Mouse (Mus musculus): Measurements from ENCODE around the gene Kremen1. TPM values are rescaled to one million over a fixed set of nuclear protein-coding genes. Genes with fewer than 3 reads are reported as not detected.

Gene Kremen1
- polyA plus RNA-seq, 1 experiment from 2014 or later: 2.4 TPM

DNA sequence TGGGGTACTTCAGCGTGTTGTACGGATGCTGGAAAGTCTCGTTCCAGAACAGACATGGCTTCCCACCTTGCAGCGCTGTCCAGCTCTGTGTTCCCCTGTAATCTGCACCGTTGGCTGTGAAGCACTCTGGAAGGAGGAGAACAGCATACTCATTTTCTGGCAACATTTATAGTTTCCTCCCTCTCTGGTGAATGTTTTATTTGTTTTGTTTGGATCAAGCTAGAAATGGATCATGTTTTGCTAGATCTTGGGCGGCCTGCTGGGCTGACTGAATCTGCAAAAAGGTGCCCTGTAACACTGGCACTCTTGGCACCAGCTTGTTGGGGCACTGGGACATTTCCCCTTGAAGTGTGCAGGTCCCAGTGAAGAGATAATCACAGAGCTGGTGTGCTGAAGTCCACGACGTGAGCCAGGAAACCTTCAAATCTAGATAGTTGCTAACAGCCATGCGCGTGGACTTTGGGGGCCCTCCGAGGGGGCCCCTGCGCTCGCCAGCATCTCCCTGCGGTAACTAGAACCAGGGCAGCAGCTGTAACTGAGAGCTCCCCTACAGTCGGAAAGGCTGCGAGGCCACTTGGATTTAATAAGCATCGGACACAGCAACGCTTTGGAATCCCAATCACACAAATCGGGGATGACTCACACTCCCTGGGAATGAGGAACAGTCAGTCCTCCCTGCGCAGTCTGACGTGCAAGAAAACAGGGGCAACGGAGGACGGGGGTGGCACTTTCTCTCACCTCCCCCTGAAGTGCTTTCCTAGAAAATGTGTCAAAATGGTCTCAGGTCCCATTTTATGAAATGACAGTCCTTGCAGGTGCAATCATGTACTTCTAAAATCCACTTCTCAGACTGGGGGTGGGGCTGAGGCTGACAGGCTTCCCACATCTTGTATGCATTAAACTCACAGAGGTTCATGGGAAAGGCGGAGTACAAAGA lies 17.3 kb downstream of the Kremen1 start:
- 56% methylated on average over 24 of the region's 24 CpGs for WGBS (ENCODE audit: insufficient replicate concordance)
- Histone ChIP-seq H3K27me3 (replicated peaks) (no peaks in the 10 kb centered on the region), H3K36me3 (no peaks in the 10 kb centered on the region; the same call in 1 of the 2 replicates), H3K27ac (no peak overlapping the region), H3K4me2 (no peak overlapping the region), H3K4me3 (no peak overlapping the region), H3K9me3 (replicated peaks) (no peaks in the 10 kb centered on the region), H3K9ac (no peak overlapping the region), H3K4me1 (peaks cover 68% of the 10 kb centered on the region)
- ATAC-seq: no peak

DNA sequence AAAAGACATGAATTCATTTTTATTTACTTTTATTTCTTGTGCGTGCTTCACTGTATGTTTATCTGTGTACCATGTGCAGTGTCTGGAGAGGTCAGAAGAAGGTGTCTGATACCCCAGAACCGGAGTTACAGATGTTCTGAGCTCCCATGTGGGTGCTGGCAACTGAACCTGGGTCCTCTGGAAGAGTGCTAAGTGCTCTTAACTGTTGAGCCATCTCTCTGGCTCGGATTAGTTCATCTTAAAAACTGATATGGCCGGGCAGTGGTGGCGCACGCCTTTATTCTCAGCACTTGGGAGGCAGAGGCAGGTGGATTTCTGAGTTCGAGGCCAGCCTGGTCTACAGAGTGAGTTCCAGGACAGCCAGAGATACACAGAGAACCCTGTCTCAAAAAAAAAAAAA lies 18.1 kb downstream of the Kremen1 start:
- ATAC-seq: no peak
- Histone ChIP-seq H3K9ac (no peak overlapping the region), H3K36me3 (no peaks in the 10 kb centered on the region; the same call in 1 of the 2 replicates), H3K27ac (no peak overlapping the region), H3K4me2 (no peak overlapping the region), H3K27me3 (replicated peaks) (no peaks in the 10 kb centered on the region), H3K4me3 (no peak overlapping the region), H3K9me3 (replicated peaks) (no peaks in the 10 kb centered on the region), H3K4me1 (peaks cover 63% of the 10 kb centered on the region)
- WGBS (ENCODE audit: insufficient replicate concordance): 78% methylated on average over 7 of the region's 7 CpGs

DNA sequence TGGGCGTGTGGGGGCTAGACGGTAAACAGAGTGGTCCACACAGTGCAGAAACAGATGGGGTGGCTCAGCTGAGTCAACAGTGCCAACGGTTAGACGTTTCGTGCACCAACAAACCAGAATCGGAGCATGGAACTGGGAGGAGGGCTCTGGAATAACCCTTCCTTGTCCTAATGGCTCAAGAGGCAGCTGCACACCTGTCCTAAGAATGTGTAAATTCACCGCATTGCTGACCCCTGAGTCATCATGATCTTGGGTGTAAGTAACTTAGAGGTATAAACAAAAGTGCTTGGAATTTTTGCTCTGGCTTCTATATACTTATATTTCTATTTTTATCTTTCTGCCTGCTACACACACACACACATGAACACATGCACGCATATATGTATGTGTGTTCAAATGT lies 19.2 kb downstream of the Kremen1 start:
- no peak overlapping the region for H3K4me2 ChIP-seq
- no peak overlapping the region for H3K27ac ChIP-seq
- H3K4me3 ChIP-seq: no peak overlapping the region
- no peaks in the 10 kb centered on the region; the same call in 1 of the 2 replicates for H3K36me3 ChIP-seq
- H3K4me1 ChIP-seq: peaks cover 53% of the 10 kb centered on the region
- H3K27me3 ChIP-seq (replicated peaks): no peaks in the 10 kb centered on the region
- no peak overlapping the region for H3K9ac ChIP-seq
- no peaks in the 10 kb centered on the region for H3K9me3 ChIP-seq (replicated peaks)
- 73% methylated on average over 8 of the region's 8 CpGs for WGBS (ENCODE audit: insufficient replicate concordance)
- no peak for ATAC-seq

DNA sequence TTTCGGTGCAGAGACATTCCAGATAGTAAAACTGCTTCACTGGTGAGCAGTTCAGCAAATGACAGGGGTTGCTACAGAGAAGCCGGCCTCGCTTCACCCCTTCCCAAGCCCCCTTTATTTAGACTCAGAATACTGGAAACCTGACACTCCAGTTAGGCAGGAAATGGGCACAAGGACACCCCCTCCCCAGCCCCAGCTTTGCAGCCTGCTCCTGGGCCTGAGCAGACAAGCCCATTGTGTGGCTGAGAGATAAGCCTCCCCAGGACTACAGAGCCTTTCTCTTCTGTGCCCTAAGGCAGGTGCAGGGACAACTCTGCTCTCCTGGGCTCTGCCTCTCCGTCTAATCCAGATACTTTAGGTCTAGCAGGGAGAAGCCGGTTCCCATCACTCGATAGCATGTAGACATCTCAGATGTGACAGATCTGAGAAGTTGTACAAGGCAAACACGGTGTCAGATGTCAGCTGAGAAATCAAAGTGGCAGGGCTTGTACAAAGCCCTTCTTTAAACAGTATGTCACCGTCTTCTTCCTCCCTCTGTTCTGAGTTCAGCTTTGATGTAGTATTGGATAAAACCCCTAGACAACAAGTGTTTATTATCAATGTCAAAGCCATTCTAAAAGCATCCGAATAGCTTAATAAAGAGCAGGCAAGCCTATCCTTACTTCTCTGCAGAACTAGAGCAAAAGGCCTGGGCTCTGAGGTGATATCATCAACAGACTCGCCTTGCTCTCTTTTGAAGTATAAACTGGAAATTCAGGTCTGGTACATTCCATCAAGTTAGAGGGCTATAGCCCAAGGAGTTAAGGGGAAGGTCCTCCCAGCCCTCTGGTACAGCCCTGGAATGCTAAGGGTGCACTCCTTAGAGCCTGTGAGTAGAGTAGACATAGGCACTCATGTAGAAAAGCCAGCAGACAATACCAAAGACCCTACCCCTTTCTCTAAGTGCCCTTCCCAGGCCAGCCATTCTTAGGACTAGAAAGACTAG lies 21.4 kb downstream of the Kremen1 start:
- no peaks in the 10 kb centered on the region for H3K9me3 ChIP-seq (replicated peaks)
- WGBS (ENCODE audit: insufficient replicate concordance): 16% methylated on average over 10 of the region's 10 CpGs
- ATAC-seq: peak; percentile 87
- no peaks in the 10 kb centered on the region for H3K27me3 ChIP-seq (replicated peaks)
- no peak overlapping the region for H3K27ac ChIP-seq
- H3K36me3 ChIP-seq: no peaks in the 10 kb centered on the region; the same call in 1 of the 2 replicates
- H3K9ac ChIP-seq: no peak overlapping the region
- peaks cover 32% of the 10 kb centered on the region for H3K4me1 ChIP-seq
- H3K4me3 ChIP-seq: no peak overlapping the region
- H3K4me2 ChIP-seq: peak overlapping the region; percentile 33; the same call in 1 of the 2 replicates

DNA sequence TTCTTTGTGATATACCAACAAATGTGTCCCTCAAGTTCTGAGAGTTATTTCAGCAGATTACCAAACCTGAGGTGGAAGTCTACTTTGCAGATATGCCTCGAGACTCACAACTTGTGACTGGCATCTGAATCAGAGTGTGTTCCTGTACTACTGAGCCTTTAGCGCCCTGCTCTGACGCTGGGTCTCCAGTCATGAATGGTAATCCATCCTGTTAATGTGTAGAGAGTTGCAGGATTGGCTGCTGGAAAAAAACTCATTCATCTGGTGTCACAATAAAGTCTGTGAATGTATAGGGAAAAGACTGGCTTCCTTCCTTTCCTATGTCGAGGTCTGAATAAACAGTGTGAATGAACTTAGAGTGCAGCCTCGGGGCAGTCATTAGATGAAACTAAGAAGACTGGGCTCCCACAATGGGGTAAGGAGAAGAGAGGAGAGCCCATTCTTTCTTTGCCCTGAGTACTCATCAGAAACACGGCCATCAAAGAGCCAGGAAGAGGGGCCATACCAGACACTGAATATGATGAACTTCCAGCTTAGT lies 41.4 kb downstream of the Kremen1 start:
- H3K4me1 ChIP-seq: no peaks in the 10 kb centered on the region
- no peak overlapping the region for H3K4me3 ChIP-seq
- no peak for ATAC-seq
- no peaks in the 10 kb centered on the region for H3K27me3 ChIP-seq (replicated peaks)
- no peaks in the 10 kb centered on the region for H3K36me3 ChIP-seq
- H3K4me2 ChIP-seq: no peak overlapping the region
- H3K9me3 ChIP-seq (replicated peaks): no peaks in the 10 kb centered on the region
- no peak overlapping the region for H3K27ac ChIP-seq
- 51% methylated on average over 6 of the region's 6 CpGs for WGBS (ENCODE audit: insufficient replicate concordance)
- no peak overlapping the region for H3K9ac ChIP-seq

DNA sequence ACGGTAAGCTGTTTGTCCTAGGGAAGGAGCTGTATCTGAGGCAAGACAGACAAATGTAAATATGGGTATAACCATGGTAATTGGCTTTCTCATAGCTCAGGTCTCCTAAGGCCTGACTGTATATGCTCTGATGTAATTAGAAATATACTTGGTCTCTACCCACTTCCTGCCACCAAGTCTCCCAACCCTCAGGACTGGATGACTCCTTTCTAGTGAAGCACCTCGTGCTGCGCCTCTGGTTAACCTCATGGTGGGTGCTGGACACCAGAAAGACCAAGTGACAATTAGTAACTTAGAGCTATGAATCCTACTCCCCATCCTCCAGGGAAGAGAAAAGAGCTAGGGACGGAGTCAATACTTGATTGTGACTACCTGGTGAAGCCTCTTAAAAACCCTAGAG lies 42.0 kb downstream of the Kremen1 start:
- Histone ChIP-seq H3K9me3 (replicated peaks) (no peaks in the 10 kb centered on the region), H3K4me1 (no peaks in the 10 kb centered on the region), H3K36me3 (no peaks in the 10 kb centered on the region), H3K4me2 (no peak overlapping the region), H3K27ac (no peak overlapping the region), H3K9ac (no peak overlapping the region), H3K27me3 (replicated peaks) (no peaks in the 10 kb centered on the region), H3K4me3 (no peak overlapping the region)
- ATAC-seq: no peak
- WGBS (ENCODE audit: insufficient replicate concordance): 57% methylated on average over 4 of the region's 4 CpGs

DNA sequence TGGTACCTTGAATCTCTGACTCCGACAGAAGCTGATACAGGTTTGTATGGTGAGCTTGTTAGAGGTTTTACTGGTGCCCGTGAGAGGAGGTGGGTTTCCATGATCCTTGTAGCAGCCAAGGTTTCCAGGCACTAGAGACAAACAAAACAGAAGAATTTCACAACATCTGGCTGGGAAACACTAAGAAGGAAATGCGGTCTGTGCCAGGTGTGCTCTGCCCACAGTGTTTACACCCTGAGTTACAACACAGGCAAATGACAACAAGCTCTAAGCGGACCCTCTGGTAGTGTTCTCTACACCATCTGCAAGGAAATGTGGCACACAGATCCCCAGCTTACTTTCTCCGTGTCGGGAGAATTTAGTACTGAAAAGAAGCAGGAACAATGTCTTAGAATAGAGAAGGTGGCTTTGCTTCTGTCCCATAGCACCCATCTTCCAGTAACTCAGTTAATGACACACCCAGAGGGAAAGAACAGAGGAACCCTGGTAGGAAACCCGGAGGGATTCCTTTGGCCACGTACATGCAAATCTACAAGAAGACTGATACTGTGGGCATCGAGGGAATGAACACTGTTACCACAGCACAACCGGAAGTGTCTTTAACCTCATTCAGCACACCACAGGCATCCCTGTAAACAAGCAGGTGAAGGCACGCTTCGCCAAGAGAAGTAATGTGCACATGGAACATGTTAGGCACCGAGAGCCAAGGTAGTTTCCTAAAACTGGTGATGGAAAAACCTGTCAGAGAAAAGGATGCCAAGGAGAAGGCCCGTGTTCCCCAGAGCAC lies 45.8 kb downstream of the Kremen1 start:
- ATAC-seq: no peak
- no peaks in the 10 kb centered on the region for H3K4me1 ChIP-seq
- no peaks in the 10 kb centered on the region for H3K27me3 ChIP-seq (replicated peaks)
- H3K36me3 ChIP-seq: no peaks in the 10 kb centered on the region
- no peak overlapping the region for H3K27ac ChIP-seq
- no peak overlapping the region for H3K9ac ChIP-seq
- 69% methylated on average over 14 of the region's 14 CpGs for WGBS (ENCODE audit: insufficient replicate concordance)
- no peak overlapping the region for H3K4me2 ChIP-seq
- no peak overlapping the region for H3K4me3 ChIP-seq
- no peaks in the 10 kb centered on the region for H3K9me3 ChIP-seq (replicated peaks)

DNA sequence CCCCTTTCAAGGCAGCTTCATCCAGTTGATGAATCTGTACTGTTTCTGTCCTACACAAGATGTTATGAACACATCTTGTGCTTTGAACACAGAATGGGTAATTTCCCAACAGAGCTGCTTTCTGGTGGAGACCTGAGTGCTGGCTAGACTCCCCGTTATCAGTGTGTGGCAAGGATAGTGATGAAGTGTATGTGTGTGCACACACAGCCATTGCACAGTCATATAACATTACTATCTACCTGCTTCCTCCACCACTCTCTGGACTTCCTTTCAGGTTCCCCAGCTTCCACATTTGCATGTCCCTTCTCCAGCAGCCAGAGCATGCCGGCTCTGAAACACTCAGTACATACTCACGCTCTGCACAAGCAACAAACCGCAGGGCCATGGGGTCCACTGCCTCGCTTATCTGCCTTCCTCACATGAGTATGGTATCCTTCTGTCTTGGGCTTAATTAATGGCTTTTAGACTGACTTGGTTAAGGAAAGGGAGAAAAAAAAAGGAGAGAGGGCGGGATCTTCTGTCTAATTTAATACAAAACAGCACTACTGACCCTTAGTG lies 46.8 kb downstream of the Kremen1 start:
- Histone ChIP-seq H3K27me3 (replicated peaks) (no peaks in the 10 kb centered on the region), H3K4me2 (no peak overlapping the region), H3K4me1 (no peaks in the 10 kb centered on the region), H3K4me3 (no peak overlapping the region), H3K9ac (no peak overlapping the region), H3K9me3 (replicated peaks) (no peaks in the 10 kb centered on the region), H3K27ac (no peak overlapping the region), H3K36me3 (no peaks in the 10 kb centered on the region)
- WGBS (ENCODE audit: insufficient replicate concordance): 47% methylated on average over 6 of the region's 6 CpGs
- ATAC-seq: 0 out of 2 replicates have a peak, but pooled peaks have one; percentile 21

DNA sequence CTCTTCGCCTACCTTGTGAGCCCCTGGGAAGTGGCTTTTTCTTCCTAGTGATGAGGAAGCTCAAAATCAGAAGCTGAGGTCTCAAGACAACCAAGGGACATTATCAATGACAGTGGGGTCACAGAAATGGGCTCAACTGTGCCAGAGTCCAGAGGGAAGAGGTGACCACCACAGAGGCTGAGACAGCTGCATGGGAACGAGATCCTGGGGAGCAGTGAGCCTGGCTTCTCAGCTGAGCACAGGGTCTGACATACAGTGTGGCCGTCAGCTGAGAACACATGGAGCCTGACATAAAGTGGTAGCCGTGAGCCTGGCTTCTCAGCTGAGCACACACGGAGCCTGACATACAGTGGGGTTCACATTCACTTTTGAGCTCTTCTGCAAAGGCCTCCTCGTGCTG lies 58.3 kb downstream of the Kremen1 start:
- Histone ChIP-seq H3K9me3 (replicated peaks) (no peaks in the 10 kb centered on the region), H3K4me3 (no peak overlapping the region), H3K9ac (no peak overlapping the region), H3K4me1 (no peaks in the 10 kb centered on the region), H3K27me3 (replicated peaks) (no peaks in the 10 kb centered on the region), H3K27ac (no peak overlapping the region), H3K36me3 (no peaks in the 10 kb centered on the region), H3K4me2 (no peak overlapping the region)
- no peak for ATAC-seq
- 64% methylated on average over 6 of the region's 6 CpGs for WGBS (ENCODE audit: insufficient replicate concordance)

DNA sequence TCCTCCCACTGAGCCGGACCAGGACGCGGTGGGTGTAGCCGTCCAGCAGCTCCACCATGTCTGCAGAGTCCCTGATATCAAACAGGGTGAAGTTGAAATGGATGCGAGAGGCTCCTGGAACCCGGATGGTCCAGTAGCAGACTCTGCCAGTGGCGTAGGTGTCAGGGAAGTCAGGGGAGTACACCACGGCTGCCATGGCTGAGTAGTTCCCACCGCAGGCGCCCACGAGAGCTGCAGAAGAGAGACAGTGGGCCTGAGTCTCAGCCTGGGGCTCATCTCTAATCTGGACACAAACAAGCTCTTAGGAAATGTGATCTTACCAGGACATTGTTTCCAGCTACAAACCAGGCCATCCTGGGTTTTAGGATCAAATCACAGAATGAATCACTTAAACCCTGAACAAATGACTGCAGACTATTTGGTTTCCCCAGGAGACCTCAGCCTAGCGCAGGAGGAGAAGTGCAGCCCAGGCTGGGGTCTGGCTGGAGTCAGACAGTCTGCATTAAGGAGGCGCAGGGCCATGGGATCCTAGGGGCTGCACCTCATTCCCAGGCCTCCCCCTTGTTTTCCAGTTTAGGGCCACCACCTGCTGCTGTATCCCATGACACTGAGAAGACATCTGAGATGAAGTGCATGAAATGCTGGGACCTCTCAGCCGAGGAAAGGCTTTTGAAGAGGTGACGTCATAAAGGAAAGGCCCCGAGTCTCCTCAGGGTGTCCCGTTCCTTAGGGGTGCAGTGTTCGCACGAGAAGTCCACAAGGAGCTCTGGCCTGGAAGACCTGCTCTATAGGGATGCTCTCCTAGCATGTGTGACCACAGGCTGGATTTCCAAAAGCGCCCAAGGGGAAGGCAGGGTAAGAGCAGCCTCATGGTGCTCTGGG lies 59.3 kb downstream of the Kremen1 start:
- WGBS (ENCODE audit: insufficient replicate concordance): 73% methylated on average over 20 of the region's 20 CpGs
- no peak overlapping the region for H3K4me3 ChIP-seq
- H3K4me1 ChIP-seq: no peaks in the 10 kb centered on the region
- no peak overlapping the region for H3K9ac ChIP-seq
- ATAC-seq: no peak
- H3K36me3 ChIP-seq: no peaks in the 10 kb centered on the region
- no peak overlapping the region for H3K4me2 ChIP-seq
- H3K27me3 ChIP-seq (replicated peaks): no peaks in the 10 kb centered on the region
- no peaks in the 10 kb centered on the region for H3K9me3 ChIP-seq (replicated peaks)
- H3K27ac ChIP-seq: no peak overlapping the region
